Mouse (Mus musculus) intestine, embryonic 16.5 days (tissue): Measurements from ENCODE around the gene Arg2. TPM values are rescaled to one million over a fixed set of nuclear protein-coding genes. Genes with fewer than 3 reads are reported as not detected.
"Not testable (repeated sequence)": the region's sequence is repeated elsewhere in the genome, so short reads cannot be mapped to it uniquely, and the experiment has no call there.

Source experiments
- ATAC-seq: fragments of 200-750 bp; cut with Nextera tagmentation; 2 replicates; pipeline ENCODE4 v1.8.0; 2017; ENCODE audit warnings: moderate TSS enrichment, moderate library complexity
- H3K27ac ChIP-seq: fragments of 300-500 bp; sonication (generic); 2 replicates; pipeline ENCODE4 v1.5.1; 2014; ENCODE audit warnings: mild to moderate bottlenecking, low read length
- H3K27me3 ChIP-seq: fragments of 300-500 bp; sonication (generic); replicated peaks from 2 replicates; pipeline ENCODE4 v1.6.1; 2014; ENCODE audit warnings: low read length, control low read depth, mixed read lengths; ENCODE audit not compliant: control insufficient read depth, insufficient read depth
- H3K36me3 ChIP-seq: fragments of 300-500 bp; sonication (generic); 2 replicates; pipeline ENCODE4 v1.6.1; 2014; ENCODE audit warnings: low read length, control low read depth; ENCODE audit not compliant: control insufficient read depth, insufficient read depth
- H3K4me1 ChIP-seq: fragments of 300-500 bp; sonication (generic); 2 replicates; pipeline ENCODE4 v1.6.1; 2014; ENCODE audit warnings: low read length, control low read depth, mixed read lengths; ENCODE audit not compliant: control insufficient read depth, insufficient read depth
- H3K4me2 ChIP-seq: fragments of 300-500 bp; sonication (generic); 2 replicates; pipeline ENCODE4 v1.6.1; 2014; ENCODE audit warnings: low read depth, low read length, control low read depth
- H3K4me3 ChIP-seq: fragments of 300-500 bp; sonication (generic); 2 replicates; pipeline ENCODE4 v1.5.1; 2014; ENCODE audit warnings: mild to moderate bottlenecking, low read length
- H3K9ac ChIP-seq: fragments of 300-500 bp; sonication (generic); 2 replicates; pipeline ENCODE4 v1.6.1; 2014; ENCODE audit warnings: low read depth, low read length
- H3K9me3 ChIP-seq: fragments of 300-500 bp; sonication (generic); 2 replicates; pipeline ENCODE4 v1.6.1; 2016; ENCODE audit warnings: low read length, control low read depth; ENCODE audit not compliant: control insufficient read depth
- WGBS: fragments of 180-500 bp; shearing (Covaris S2); extraction: QIAGEN DNeasy Blood & Tissue Kit; methylation state at CpG from one replicate; pipeline ENCODE4 v1.1.7; 2014; 5-methylcytosine and 5-hydroxymethylcytosine counted together
- polyA plus RNA-seq: library from polyadenylated mRNA; unstranded; fragments of >200 nt; fragmentation: Nextera tagmentation; extraction: Ambion mirVana; gene quantifications from 2 replicates; pipeline ENCODE4 v1.2.1, GENCODE M21; 2015

The Arg2 gene
- polyA plus RNA-seq, 1 experiment from 2014 or later, result 0.82 TPM

DNA sequence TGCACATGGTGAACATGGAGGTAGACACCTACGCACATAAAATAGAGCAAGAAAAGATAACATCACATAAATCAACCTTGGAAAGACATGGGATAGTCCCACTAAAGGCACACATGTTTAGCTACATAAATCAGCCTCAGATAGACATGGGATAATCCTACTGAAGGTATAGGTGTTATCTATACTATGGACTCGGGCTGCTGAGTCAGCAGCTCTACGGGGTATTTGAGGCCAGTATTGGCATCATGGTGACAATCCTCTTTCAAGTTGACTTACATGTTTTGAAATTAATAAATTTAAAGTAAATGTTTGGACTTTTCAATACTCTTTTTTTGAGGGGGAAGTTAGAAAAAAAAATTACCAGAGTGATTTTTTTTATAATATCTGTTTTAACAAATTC lies 32.3 kb downstream of the Arg2 start:
- Histone ChIP-seq H3K27me3 (no peaks in the 10 kb centered on the region), H3K4me2 (no peak overlapping the region), H3K36me3 (no peaks in the 10 kb centered on the region), H3K27ac (no peak overlapping the region), H3K9ac (no peak overlapping the region), H3K4me1 (no peaks in the 10 kb centered on the region), H3K9me3 (no peaks in the 10 kb centered on the region), H3K4me3 (no peak overlapping the region)
- WGBS, result 95% methylated on average over 3 of the region's 3 CpGs
- ATAC-seq, result no peak

DNA sequence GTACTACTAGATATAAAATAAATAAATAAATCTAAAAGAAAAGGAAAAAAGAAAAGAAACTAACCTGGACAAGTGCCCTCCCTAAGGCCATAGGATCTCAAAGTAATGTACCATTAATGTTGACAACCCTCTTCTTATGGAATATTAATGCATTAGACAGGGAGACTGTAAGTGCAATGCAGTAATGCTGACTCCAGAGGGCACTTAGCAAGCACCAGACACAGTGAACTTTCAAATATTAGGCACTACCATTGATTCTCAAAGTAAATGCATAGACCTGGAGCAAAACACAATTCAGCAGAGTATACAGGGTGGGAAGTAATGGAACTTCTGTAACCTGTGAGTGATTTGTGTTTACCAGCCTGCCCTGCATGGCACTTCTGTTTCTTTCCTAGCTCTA lies 38.6 kb downstream of the Arg2 start:
- Histone ChIP-seq H3K9me3 (no peaks in the 10 kb centered on the region), H3K27ac (no peak overlapping the region), H3K9ac (no peak overlapping the region), H3K4me1 (peaks cover 9% of the 10 kb centered on the region), H3K36me3 (no peaks in the 10 kb centered on the region), H3K27me3 (no peaks in the 10 kb centered on the region), H3K4me3 (no peak overlapping the region), H3K4me2 (no peak overlapping the region)
- no peak for ATAC-seq

DNA sequence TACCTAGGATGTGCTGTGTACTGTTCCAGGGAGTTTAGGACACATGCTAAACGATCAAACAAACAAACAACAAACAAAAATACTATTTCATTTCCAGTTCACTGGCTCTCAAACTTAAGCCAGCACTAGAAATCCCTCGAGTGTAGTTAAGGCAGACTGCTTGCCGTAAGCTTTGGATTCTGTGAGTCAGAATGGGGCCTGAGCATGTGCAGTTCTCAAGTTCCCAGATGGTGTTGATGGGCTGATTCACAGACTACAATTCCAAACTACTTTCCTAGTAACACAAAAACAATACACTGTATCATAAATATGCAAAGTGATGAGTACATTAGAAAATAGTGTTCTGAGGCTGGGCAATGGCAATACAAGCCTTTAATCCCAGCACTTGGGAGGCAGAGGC lies 39.8 kb downstream of the Arg2 start:
- H3K36me3 ChIP-seq, result no peaks in the 10 kb centered on the region
- H3K27me3 ChIP-seq, result no peaks in the 10 kb centered on the region
- H3K27ac ChIP-seq, result no peak overlapping the region
- no peak overlapping the region for H3K4me3 ChIP-seq
- no peak for ATAC-seq
- 81% methylated on average over 3 of the region's 3 CpGs for WGBS
- no peaks in the 10 kb centered on the region for H3K9me3 ChIP-seq
- H3K4me2 ChIP-seq, result no peak overlapping the region
- H3K9ac ChIP-seq, result no peak overlapping the region
- peaks cover 9% of the 10 kb centered on the region for H3K4me1 ChIP-seq

DNA sequence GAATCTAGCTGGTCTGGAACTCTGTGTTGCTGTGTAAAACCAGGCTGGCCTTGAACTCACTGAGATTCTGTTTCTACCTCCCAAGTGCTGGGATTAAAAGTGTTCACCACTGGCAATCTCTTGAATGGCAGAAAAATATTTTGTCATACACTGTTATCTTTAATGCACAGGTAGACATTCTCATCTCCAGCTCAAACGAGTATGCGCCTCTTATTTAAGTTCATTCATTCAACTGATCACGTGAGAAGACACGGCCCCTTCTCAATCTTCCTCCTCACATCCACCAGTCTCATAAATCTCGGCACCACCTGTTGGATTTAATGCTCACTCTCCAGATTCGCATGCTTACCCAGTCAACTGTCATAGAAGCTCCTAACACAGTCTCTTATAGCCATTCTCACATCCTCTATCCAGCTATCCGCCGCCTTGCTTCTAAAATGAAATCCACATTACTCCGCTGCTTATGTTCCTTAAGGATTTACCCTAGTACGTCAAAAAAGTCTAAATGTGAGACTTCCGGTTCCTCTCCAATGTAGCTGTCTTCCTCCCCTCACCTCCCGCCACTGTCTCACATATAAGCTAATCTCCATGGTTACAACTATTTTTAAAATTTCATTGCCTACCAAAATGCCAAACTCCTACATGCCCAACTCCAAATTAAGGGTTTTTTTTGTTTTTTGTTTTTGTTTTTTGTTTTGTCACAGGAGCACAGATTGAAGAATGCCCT lies 40.9 kb downstream of the Arg2 start:
- no peaks in the 10 kb centered on the region for H3K27me3 ChIP-seq
- peaks cover 5% of the 10 kb centered on the region; the same call in 1 of the 2 replicates for H3K36me3 ChIP-seq
- peak overlapping the region; percentile 92; the same call in 1 of the 2 replicates for H3K27ac ChIP-seq
- ATAC-seq, result no peak
- no peaks in the 10 kb centered on the region for H3K9me3 ChIP-seq
- H3K4me3 ChIP-seq, result peak overlapping the region; percentile 87
- H3K4me2 ChIP-seq, result peak overlapping the region; percentile 77
- peak overlapping the region; percentile 85 for H3K9ac ChIP-seq
- H3K4me1 ChIP-seq, result peaks cover 9% of the 10 kb centered on the region
- 27% methylated on average over 12 of the region's 12 CpGs for WGBS

DNA sequence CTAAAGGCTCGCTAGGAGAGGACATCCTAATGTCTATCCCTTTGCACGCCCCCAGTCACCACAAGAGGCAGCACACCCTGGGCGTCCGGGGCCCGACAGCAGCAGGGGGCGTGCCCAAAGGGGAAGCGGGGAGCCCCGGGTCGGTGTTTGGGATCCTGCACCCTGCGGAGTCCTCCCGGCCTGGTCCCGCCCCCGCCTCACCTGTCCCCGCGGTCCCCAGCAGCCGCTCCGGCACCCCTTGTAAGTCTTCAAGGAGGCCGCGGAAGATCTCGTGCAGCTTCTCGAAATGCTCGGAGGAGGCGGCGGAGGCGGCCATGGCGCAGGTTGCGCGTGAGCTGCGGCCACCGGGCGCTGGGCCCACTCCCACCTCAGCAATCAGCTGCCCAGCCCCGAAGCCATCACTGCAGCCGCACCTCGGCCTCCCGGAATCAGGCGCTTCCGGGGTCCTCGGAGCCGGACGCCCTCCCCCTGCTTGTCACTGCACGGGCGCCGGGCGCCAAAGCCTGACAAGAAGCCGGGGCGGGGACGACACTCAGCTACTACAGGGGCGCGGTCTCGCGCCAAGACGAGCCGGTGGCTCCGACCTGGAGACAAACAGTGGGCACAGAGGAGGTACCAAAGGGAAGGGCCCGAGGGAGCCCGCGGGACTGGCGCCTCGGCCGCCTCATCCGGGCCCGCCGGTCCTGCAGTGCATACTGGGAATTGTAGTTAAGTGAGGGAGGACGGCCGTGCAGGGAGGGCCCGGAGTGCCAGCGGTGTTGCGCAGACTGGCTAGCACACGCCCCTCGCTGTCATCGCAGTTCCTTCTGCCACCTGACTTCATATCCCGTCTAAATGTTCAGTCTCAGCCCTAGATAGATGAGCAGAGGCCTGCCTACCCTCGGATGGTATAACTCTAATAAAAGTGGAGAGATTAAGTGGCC lies 41.7 kb downstream of the Arg2 start, which contains the start of gene Vti1b:
Gene Vti1b, minus strand, starts transcription at position 649 of the 923 bp plus-strand sequence.
- peak within 1 kb of the TSS; percentile 77 for H3K4me2 ChIP-seq
- H3K4me3 ChIP-seq, result peak within 1 kb of the TSS; percentile 87
- H3K9me3 ChIP-seq, result no peaks in the 10 kb centered on the region
- H3K9ac ChIP-seq, result peak within 1 kb of the TSS; percentile 85
- H3K27ac ChIP-seq, result peak within 1 kb of the TSS; percentile 92
- no peaks in the 10 kb centered on the region for H3K27me3 ChIP-seq
- peak; percentile 98 for ATAC-seq
- under 1% methylated on average over 72 of the region's 73 CpGs for WGBS
- H3K36me3 ChIP-seq, result peaks cover 5% of the 10 kb centered on the region; the same call in 1 of the 2 replicates
- peaks cover 9% of the 10 kb centered on the region for H3K4me1 ChIP-seq

DNA sequence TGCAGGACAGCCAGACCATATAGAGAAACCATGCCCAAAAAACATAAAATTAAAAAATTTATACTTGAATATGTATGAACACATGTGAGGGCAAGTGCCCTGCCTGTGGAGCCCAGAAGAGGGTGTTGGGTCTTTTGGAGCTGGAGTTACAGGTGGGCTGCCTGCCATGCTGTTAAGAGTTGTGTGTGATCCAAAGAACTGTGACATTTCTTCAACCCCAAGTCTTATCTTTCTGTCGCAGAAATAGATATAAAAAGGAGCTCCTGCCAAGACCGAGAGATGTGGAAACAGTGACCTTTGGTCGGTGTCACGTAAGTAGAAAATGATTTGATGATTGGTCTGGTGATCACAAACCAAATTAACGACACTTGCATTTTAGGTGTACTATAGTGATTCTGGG lies 43.1 kb downstream of the Arg2 start:
- Histone ChIP-seq H3K4me2 (no peak overlapping the region), H3K27me3 (no peaks in the 10 kb centered on the region), H3K9me3 (no peaks in the 10 kb centered on the region), H3K36me3 (peaks cover 5% of the 10 kb centered on the region; the same call in 1 of the 2 replicates), H3K27ac (peak overlapping the region; percentile 24; the same call in 1 of the 2 replicates), H3K4me3 (no peak overlapping the region), H3K9ac (no peak overlapping the region), H3K4me1 (peaks cover 6% of the 10 kb centered on the region)
- WGBS, result 65% methylated on average over 5 of the region's 5 CpGs
- no peak for ATAC-seq

DNA sequence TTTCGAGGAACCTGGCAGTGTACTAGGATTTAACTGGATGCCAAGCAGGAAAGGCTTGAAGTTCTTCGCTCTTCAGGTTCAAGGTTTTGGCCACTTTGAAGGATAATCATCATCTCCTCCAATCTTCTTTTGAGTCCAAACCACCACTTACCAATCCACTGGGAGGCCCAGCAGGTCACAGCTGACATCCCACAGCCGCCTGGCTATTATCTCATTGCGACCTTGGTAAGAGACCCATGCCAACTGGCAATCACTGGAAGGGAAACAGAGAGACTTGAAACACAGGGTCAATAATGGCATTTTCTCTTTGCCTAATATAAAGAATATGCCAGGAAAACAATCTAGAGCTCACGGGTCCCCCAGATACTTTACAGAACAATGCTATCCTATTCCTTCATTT lies 45.4 kb downstream of the Arg2 start:
- 95% methylated on average over 5 of the region's 5 CpGs for WGBS
- Histone ChIP-seq H3K4me2 (no peak overlapping the region), H3K27me3 (no peaks in the 10 kb centered on the region), H3K4me3 (no peak overlapping the region), H3K9me3 (no peaks in the 10 kb centered on the region), H3K27ac (no peak overlapping the region), H3K4me1 (peaks cover 6% of the 10 kb centered on the region), H3K36me3 (peaks cover 8% of the 10 kb centered on the region), H3K9ac (no peak overlapping the region)
- ATAC-seq, result no peak

DNA sequence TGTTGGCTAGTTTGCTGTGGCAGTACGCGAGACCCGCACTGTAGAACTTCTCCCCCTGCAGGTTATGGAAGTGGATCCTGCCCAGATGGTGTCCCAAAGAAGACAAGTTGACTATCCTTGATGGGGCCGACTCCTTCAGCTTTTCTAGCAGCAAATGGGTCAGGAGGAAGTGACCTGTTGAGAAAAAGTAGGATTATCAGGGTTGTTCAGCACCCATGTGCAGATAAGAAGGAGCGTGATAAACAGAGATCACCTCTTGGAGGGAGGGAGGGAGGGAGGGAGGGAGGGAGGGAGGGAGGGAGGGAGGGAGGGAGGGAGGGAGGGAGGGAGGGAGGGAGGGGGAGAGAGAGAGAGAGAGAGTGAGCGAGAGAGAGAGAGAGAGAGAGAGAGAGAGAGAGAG lies 54.6 kb downstream of the Arg2 start:
- H3K4me1 ChIP-seq, H3K4me3 ChIP-seq, H3K27ac ChIP-seq, H3K27me3 ChIP-seq, H3K4me2 ChIP-seq, H3K9ac ChIP-seq, H3K9me3 ChIP-seq, ATAC-seq: not testable (repeated sequence)
- H3K36me3 ChIP-seq, result peaks cover 29% of the 10 kb centered on the region
- 87% methylated on average over 5 of the region's 6 CpGs for WGBS

DNA sequence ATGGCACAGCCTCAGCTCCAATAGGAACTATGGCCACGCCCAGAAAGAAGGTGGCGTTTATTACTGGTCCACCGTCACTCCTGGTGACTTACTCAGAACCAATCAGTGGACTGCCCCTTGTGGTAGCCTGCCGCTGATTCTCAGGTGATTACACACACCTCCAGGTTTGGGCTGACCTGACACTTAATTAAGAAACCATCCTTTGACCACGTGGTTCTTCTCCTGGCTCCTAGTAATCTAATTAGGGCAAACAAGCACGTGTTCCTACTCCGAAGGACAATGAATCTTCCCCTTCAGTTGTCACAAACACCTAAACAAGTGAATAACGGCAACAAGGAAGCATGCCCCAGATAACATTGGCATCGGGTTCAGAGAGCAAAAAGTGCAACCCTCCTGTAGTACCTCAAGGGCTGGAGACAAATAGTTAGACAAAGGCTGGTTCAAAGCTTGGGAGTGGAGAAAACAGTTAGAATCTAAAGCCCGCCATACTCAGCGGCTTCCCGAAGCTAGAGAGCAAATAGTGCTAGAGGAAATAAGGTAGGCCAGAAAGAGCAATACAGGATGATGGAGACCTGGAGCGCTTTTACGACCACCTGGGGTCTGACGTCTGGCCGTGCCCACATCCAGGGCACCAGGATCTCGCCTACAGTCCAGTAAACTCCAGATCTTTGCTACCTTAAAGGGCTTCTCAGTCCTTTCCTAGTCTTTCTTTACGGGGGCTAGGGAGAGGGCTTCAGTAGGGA lies 60.5 kb downstream of the Arg2 start:
- Histone ChIP-seq H3K27ac (peak overlapping the region; percentile 48), H3K4me2 (peak overlapping the region; percentile 82), H3K36me3 (peaks cover 7% of the 10 kb centered on the region), H3K4me1 (0 out of 2 replicates have a peak, but pooled peaks cover 4% of the 10 kb centered on the region), H3K9ac (peak overlapping the region; percentile 74), H3K27me3 (no peaks in the 10 kb centered on the region), H3K9me3 (no peaks in the 10 kb centered on the region), H3K4me3 (peak overlapping the region; percentile 69)
- WGBS, result under 1% methylated on average over 18 of the region's 18 CpGs
- peak; percentile 95 for ATAC-seq
